In genomic region chr14:61143869-61144268, GRCm38 (mm10) we compare ENCODE assay signal across 8 mouse cellular contexts. TPM values are rescaled to one million over a fixed set of nuclear protein-coding genes. Genes with fewer than 3 reads are reported as not detected.
DNase-seq lines count a peak whose midpoint lies in the region; ATAC-seq and TF ChIP-seq lines count a peak whose summit lies in the region.

No protein-coding gene starts in this region.

- H3K4me2 ChIP-seq in forebrain, embryonic 11.5 days (ENCODE audit: low read depth, low read length, severe bottlenecking) = no peak overlapping the region
- no peak overlapping the region for H3K4me2 ChIP-seq in forebrain, embryonic 15.5 days (replicated peaks)

- peak; percentile 74 for DNase-seq in forebrain, embryonic 11.5 days (ENCODE audit: low spot score)
- DNase-seq in kidney, postnatal 4 days = peak; percentile 56 to 70
- DNase-seq in T-cell, adult 2 months (ENCODE audit: low spot score) = no peak
- DNase-seq in heart, postnatal 4 days = no peak

- H3ac ChIP-seq in C2C12 (ENCODE audit: control insufficient read depth, insufficient read length, low read depth) = no peak overlapping the region

- H3K79me3 ChIP-seq in C2C12 (ENCODE audit: low read depth) = no peaks in the 10 kb centered on the region

- ATAC-seq in forebrain, embryonic 11.5 days (replicated peaks; ENCODE audit: low FRiP score) = no peak
- ATAC-seq in forebrain, embryonic 15.5 days (replicated peaks) = no peak
- peak; percentile 32; the same call in 1 of the 2 replicates for ATAC-seq in common myeloid progenitor, adult 5-6 weeks (replicated peaks; ENCODE audit: low read depth, poor library complexity, severe bottlenecking)
- ATAC-seq in neutrophil, adult 5-6 weeks (ENCODE audit: extremely low read depth, insufficient number of reproducible peaks, low FRiP score, poor library complexity, severe bottlenecking) = 0 out of 2 replicates have a peak, but pooled peaks have one; percentile 16

- no peak overlapping the region for H3K27ac ChIP-seq in forebrain, embryonic 11.5 days (ENCODE audit: low read depth, low read length)
- H3K27ac ChIP-seq in forebrain, embryonic 15.5 days (replicated peaks) = no peak overlapping the region

- H3K9me3 ChIP-seq in forebrain, embryonic 11.5 days (ENCODE audit: control insufficient read depth, low read length) = no peaks in the 10 kb centered on the region
- no peaks in the 10 kb centered on the region for H3K9me3 ChIP-seq in forebrain, embryonic 15.5 days

- 0 out of 2 replicates have a peak, but pooled peaks cover 2% of the 10 kb centered on the region for H3K4me1 ChIP-seq in forebrain, embryonic 11.5 days (replicated peaks; ENCODE audit: control insufficient read depth, insufficient read depth, low read length)
- H3K4me1 ChIP-seq in forebrain, embryonic 15.5 days = peaks cover 17% of the 10 kb centered on the region

- H3K79me2 ChIP-seq in C2C12 (ENCODE audit: control insufficient read depth, insufficient read depth) = no peaks in the 10 kb centered on the region

- H3K27me3 ChIP-seq in forebrain, embryonic 11.5 days (ENCODE audit: control insufficient read depth, insufficient read depth, low read length) = no peaks in the 10 kb centered on the region
- H3K27me3 ChIP-seq in forebrain, embryonic 15.5 days = no peaks in the 10 kb centered on the region
- no peaks in the 10 kb centered on the region for H3K27me3 ChIP-seq in C2C12 (ENCODE audit: control insufficient read depth, insufficient read depth, insufficient read length)

- WGBS in forebrain, embryonic 11.5 days = 40% methylated on average over 11 of the region's 11 CpGs
- WGBS in forebrain, embryonic 15.5 days = 33% methylated on average over 11 of the region's 11 CpGs

- H3K36me3 ChIP-seq in forebrain, embryonic 11.5 days (ENCODE audit: control insufficient read depth, insufficient read depth, low read length) = no peaks in the 10 kb centered on the region
- H3K36me3 ChIP-seq in forebrain, embryonic 15.5 days = no peaks in the 10 kb centered on the region
- H3K36me3 ChIP-seq in C2C12 (ENCODE audit: control insufficient read depth, insufficient read depth) = no peaks in the 10 kb centered on the region

- peak; percentile 34 for TF ChIP-seq CTCF in C2C12 (IDR thresholded peaks at IDR 0.05; ENCODE audit: control insufficient read depth, insufficient read depth, insufficient read length)

- H3K9ac ChIP-seq in forebrain, embryonic 11.5 days (ENCODE audit: low read length) = no peak overlapping the region
- H3K9ac ChIP-seq in forebrain, embryonic 15.5 days (replicated peaks) = no peak overlapping the region

- H3K4me3 ChIP-seq in forebrain, embryonic 11.5 days (ENCODE audit: low read depth, low read length) = no peak overlapping the region
- no peak overlapping the region for H3K4me3 ChIP-seq in forebrain, embryonic 15.5 days
- H3K4me3 ChIP-seq in C2C12 (ENCODE audit: insufficient read depth, poor library complexity, severe bottlenecking) = no peak overlapping the region

TF ChIP-seq in C2C12, 6 proteins besides CTCF, POLR2A, EP300 and RAD21:
- TF ChIP-seq MYOD1 (IDR thresholded peaks at IDR 0.05; ENCODE audit: control insufficient read depth, insufficient read length, low read depth) (no peak), MYOG (IDR thresholded peaks at IDR 0.05; ENCODE audit: control insufficient read depth, extremely low read depth, insufficient read length) (no peak), FOSL1 (IDR thresholded peaks at IDR 0.05; ENCODE audit: insufficient read depth, low read length, poor library complexity, severe bottlenecking) (no peak), CEBPB (IDR thresholded peaks at IDR 0.05; ENCODE audit: low read depth) (no peak), MAX (IDR thresholded peaks at IDR 0.05) (no peak), USF1 (IDR thresholded peaks at IDR 0.05; ENCODE audit: low read depth) (no peak)

RNA-seq across cellular contexts. Expression of gene Sacs, which starts 5.6 kb away (rescaled TPM):
- polyA plus RNA-seq in forebrain, embryonic 11.5 days (2014; fragmentation: Nextera tagmentation; extraction: Ambion mirVana) = 5.4 and 6.0 TPM in 2 replicates
- 8.1 TPM in 2 replicates for polyA plus RNA-seq in forebrain, embryonic 15.5 days (2015; fragmentation: Nextera tagmentation; extraction: Ambion mirVana)
- polyA plus RNA-seq in C2C12 (2012; fragmentation: generic; extraction: Trizol) = 2.7 TPM
- 27.4 and 33.3 TPM in 2 replicates for total RNA-seq in common myeloid progenitor, adult 5-6 weeks (2017)
- total RNA-seq in neutrophil, adult 5-6 weeks (2017) = 19.5 and 22.3 TPM in 2 replicates
- 10 to 100 TPM; 37.0 to 39.3 TPM for total RNA-seq in heart, postnatal 4 days (2021)

Comparison
In these comparisons a context has a peak if more than half of its experiments do, and no peak if none do; other contexts are left out.
1. ATAC-seq: peak in common myeloid progenitor, adult 5-6 weeks (single experiment) and neutrophil, adult 5-6 weeks (single experiment); none in forebrain, embryonic 11.5 days (single experiment) and forebrain, embryonic 15.5 days (single experiment).
2. DNase-seq: peak in forebrain, embryonic 11.5 days (single experiment) and kidney, postnatal 4 days (2 of 2); none in T-cell, adult 2 months (single experiment) and heart, postnatal 4 days (single experiment).